Mouse (Mus musculus): ENCODE data around the gene Ppp1r12a.

Ppp1r12a gene

DNA sequence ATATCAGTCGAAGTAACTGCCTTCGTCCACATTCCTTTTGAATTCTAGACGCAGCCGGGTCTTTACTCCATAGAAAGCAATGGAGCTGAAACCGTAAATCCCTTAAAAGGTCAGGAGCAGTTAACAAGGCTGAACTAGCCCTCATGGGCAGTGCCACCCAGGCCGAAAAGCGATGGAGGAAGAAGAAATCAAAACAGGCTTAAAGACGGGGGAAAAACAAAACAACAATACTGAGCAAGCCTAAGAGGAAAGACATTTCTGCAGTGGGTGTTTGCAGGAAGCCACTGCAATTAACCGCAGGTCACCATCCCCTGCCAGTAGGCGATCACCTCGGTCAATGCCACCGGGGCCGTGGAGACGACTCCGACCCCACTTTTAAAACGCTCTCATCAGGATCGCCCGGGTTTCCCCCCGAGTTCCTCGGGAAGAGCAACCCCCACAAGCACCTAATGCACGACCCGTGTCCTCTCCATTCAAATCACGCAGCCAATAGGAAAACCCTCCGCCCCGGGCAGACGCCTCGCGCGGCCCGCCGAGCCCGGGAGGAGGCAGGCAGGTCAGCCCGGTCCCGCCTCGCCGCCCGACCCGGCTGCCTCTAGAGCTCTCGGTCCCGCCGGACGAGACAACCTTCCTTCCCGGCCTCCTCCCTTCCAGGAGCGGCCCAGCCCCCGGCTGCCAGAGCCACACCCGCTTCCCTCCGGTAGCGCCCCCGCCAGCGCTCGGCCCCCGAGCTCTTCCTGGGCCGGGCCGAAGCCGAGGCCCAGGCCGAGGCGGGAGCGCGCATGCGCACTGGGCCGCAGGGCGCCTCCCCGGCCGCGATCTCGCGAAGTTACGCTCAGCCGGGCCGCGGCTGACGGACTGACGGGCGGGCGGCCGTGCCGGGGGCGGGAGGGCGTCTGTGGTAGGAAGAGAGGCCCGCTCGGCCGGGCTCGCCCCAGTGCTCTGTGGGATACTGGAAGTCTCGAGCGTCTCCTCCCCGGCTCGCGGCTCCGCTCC lies at the start of gene Ppp1r12a:
Gene Ppp1r12a, plus strand, starts transcription at position 933 of the 996 bp plus-strand sequence.
- peak; percentile 98 for DNase-seq (ENCODE audit: inconsistent age in 2 of 2, low spot score in 1 of 2)

DNA sequence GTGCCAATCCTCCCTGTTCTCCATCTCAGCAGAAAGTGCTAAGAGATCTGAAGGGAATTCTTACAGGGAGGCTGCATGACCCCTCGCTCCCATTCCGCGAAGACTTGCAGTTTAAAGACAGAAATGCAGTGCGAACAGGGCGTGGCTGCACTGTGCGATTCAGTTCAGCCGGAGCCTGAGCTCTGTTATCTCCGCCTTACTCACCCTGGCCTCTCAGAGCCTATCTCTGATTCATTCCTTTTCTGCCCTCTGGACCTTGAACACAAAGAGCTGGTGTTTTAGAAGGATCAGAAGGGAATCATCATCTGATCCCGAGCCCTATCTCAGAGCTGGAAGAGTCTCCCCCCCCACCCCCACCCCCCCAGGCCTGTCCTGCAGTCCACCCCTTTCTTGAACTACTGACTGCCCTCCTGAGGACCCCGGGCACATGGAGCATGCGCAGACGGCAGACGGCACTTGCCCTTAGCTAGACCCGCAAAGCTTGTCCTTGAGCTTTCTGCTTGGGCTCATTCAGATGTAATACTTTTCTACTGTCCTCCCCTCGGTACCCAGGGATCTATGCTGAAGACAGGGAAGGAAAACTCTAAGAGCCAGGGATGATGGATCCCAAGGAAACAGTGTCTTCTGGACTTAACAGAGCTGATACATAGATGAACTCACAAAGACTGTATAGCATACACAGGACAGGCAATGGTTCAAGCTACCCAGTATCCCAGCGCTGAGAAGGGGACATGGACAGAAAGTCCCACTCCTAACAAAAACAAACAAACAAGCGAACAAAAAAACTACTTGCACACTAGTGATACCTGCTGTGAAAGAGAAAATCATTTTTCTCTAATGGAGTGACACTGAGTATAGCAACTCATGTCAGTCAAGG lies 48.4 kb upstream of the Ppp1r12a start:
- DNase-seq (ENCODE audit: inconsistent age in 2 of 2, low spot score in 1 of 2): peak; percentile 78 to 88

DNA sequence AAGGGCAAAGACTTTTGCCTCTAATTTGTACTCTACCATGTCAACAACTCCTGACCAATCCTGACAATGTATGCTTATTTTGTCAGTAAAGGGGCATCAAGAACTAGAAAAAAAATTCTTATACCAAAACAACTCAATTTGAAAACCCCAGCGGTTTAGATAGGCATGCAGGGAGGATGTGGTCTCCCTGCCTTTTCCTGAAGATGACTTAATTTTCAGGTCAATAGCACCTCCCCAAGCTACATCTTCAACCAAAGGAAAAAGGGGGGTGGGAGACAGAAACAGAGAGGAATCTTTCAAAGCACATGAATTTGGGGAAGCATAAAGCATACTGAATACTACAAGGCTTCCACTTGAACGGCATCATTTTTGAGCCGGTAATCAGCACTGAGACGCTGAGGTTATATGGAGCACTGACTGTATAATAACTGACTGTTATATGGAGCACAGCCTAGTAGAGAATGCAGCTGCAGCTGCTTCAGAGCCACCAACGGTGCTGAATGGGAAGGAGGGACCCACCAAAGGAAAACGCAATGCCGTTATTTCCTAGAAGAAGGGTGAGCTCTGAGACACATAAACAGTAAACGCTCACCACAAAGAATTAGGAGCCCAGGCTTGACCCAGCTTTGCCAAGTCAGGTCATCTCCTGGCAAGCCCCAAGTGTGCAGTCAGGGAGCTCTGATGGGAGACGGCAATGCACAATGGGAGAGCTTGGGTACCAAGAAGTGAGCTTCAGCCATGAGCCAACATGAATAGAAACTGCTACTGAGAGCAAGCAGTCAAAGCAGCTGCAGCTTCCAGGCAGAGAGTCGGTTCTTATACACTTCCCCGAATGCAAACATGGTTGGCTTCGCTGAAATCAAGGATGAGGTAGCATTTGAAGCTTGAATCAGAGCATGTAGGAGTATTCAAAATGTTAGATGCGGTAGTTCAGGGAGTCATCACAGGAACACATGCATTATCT lies 43.5 kb upstream of the Ppp1r12a start:
- no peak for DNase-seq (ENCODE audit: inconsistent age in 2 of 2, low spot score in 1 of 2)

DNA sequence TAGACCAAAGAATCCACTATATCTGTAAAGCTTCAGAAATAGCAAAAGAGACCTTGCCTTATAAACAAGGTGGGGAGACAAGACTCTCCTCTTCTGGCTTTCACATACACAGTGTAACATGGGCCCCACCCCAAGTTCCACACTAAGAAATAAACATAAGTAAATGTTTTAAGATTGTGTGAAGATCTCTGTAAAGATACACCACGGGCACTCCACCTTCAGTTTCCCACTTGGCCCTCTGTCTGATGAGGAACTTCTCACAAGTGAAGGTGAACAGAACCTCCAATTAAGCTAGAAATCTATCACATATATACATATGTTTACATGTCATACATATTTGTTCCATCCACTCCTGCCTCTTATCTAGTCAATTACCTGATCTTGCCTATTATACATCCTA lies 42.6 kb upstream of the Ppp1r12a start:
- no peak for DNase-seq (ENCODE audit: inconsistent age in 2 of 2, low spot score in 1 of 2)

DNA sequence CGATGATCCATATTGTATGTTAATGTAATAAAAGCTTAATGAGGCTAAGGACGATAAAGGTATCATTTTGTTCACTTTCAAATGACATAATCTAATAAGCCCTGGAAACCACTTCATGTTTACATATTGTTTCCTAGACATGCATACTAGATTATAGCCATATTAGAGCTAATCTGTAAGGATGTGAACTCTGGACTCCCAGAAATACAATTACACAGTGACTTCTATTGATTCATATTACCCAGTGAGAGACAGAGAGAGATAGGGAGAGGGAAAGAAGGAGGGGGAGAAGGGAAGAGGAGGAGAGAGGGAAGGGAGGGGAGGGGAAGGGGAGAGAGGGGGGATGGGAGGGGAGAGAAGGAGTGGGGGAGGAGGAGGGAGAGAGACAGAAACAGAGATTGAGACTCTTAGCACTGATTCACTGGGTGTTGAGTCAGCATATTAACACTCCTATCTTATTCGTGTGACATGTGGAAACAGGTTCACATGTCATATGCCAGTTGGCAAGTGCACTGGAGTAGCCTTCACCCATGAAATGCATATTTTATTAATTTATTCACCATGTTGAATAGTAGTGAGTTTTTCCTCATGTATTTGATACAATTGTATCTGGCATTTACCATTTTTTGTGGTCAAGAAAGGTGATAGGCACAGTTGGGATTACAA lies 36.9 kb upstream of the Ppp1r12a start:
- DNase-seq (ENCODE audit: inconsistent age in 2 of 2, low spot score in 1 of 2): no peak

DNA sequence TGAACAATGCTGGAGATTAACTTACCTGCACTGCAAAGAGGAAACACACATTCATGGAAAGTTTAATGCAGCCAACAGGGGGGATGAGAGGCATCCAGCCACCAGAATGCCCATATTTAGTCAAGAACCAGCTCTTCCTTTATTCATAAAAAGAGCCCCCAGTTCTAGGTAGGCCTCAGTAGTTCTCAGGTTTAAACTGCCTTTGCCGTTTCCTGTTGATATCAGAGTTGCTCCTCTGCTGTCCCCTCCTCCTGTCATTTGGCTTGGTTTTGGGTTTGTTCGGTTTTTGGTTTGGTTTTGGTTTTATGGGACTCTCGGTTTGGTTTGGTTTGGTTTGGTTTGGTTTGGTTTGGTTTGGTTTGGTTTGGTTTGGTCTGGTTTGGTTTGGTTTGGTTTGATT lies 32.8 kb upstream of the Ppp1r12a start:
- no peak for DNase-seq (ENCODE audit: inconsistent age in 2 of 2, low spot score in 1 of 2)

DNA sequence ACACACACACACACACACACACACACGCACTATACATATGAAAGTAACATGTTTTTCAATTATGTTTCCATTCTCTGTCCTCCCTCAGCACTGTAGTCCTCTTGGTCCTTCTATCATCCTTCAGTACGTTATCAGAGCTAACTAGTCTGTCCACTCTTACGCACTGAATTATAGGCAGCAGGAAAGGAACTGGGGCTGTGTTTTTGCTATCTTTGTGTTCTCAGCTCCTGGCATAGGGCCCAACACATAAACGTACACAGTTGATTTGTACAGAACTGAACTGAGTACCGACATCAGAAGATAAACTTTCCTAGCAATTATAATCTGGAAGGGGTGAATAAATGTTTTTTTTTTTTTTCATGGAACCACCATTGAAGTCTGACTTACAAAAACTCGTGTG lies 30.1 kb upstream of the Ppp1r12a start:
- DNase-seq (ENCODE audit: inconsistent age in 2 of 2, low spot score in 1 of 2): no peak

DNA sequence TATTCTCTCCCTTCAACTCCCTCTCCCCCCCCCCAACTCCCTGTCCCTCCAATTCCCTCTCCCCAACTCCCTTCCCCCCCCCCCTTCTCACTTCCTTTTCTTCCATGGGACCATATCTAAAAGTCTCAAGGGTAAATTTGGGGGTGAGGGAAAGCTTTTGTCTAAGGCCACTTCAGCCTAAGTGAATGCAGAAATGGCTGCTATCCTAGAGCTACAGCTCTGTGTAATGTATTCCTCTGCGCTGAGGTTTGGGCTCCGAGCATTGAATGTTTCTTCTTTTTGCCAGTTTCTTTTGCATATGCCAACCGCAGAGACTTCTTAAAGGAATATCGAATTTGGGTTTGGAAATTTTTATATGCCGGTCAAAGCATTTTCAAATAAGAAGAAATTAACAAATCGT lies 28.7 kb upstream of the Ppp1r12a start:
- DNase-seq (ENCODE audit: inconsistent age in 2 of 2, low spot score in 1 of 2): no peak

DNA sequence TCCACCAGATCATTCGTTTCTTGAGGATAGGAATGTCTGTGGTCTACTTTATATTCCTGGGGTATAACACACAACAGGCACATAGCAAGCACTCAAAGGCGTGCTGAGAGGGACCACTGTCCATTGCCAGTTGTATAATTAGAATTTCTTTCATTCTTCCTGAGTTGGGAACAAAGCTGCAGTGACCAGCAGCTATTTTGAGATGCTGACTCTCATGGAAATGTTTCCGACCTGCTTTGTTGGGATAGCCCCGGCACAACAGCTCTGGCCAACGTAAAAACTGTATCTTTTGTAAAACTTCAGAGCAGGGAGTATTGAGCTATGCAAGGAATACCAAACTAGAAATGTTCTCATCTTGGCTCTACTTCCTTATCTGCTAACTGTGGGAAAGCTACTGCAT lies 28.2 kb upstream of the Ppp1r12a start:
- no peak for DNase-seq (ENCODE audit: inconsistent age in 2 of 2, low spot score in 1 of 2)

DNA sequence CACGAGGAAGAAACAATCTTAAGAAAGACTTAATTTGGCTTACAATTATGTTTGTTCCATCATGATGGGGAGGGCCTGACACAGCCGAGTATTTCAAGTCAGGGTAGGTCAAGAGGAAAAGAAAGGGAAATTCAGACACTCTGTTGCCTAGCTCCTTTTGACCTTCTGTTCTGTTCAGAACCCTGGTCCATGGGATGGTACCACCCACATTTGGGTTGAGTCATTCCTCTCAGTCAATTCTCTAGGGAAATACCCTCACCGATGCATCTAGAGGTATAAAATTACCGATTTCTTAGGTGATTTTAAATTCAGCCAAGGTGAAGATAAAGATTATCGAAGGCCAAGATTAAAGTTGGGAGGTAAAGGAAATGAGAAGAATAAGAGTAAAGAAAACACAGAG lies 23.6 kb upstream of the Ppp1r12a start:
- no peak for DNase-seq (ENCODE audit: inconsistent age in 2 of 2, low spot score in 1 of 2)

DNA sequence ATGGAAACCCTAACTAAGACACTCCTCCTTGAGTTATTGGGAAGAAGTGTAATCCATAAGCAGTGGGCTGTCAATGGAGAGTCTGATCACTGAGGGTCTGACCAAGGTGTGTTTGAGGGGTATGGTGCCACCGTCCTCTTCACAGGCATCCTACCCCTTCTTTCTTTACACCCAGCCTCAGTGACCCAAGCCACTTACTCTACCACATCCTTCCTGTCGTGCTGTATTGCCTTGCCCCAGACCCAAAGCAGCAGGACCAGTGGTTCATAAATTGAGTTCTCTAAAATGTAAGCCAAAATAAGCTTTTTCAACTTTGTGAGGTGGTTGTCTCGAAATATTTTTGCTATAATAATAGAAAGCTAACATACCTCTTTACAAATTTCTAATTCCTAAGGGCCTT lies 22.2 kb upstream of the Ppp1r12a start:
- DNase-seq (ENCODE audit: inconsistent age in 2 of 2, low spot score in 1 of 2): no peak

DNA sequence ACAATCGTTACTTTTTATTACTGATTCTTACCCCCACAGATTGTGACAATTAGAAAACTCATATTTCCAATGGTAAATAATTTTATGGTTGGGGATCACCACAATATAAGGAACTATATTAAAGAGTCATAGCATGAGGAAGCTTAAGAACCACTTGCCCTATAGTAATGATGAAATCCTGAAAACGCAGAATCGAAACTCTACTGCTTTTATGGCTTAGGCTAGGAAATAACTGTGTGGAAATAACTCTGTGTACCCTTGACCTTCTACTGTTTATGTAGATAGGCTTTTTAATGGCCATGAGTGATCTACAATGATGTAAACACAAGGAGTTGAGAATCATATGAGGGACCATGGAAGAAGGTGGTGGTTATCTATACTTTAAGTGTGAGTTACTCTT lies 21.3 kb upstream of the Ppp1r12a start:
- DNase-seq (ENCODE audit: inconsistent age in 2 of 2, low spot score in 1 of 2): no peak

DNA sequence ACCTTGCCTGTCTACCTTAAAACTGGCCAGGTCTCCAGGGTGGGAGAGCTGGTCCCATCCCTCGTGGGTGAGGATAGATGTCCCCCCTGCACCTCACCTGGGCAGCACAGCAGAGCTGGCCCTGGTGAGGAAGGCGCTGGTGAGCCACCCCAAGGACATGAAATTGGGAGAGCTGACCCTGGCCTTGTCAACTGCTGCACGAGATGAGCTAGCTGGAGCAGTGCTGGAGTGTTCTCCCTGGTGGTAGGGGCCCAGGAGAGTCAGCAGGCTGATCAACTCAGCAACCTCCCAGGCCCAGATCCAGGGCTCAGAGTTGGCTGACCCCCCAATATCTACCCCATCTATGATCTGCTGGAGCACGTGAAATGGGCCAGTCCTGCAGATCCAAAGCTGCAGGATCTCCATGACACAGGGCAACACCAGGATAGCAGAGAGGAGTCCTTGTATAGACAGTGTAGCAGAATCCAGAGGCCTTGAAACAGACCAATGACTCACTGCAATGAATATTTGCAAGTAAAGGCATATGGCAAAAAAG lies 17.9 kb upstream of the Ppp1r12a start:
- peak; percentile 85 to 96 for DNase-seq (ENCODE audit: inconsistent age in 2 of 2, low spot score in 1 of 2)

DNA sequence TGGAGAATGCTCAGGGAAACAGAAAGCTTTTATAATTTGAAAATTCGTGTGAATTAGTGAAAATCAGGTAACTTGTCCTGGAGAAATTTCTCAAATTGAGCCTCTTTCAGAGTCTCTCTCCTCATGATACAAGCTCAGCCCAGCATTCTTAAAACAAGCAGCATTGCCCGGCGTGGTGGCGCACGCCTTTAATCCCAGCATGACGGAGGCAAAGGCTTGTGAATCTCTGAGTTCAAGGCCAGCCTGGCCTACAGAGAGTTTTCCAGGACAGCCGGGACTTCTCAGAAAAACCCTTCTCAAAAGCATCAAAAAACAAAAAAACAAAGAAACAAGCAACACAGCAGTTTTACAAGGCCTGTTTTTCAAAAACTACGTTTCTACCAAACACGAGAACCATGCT lies 16.3 kb upstream of the Ppp1r12a start:
- peak; percentile 40 to 77 for DNase-seq (ENCODE audit: inconsistent age in 2 of 2, low spot score in 1 of 2)

DNA sequence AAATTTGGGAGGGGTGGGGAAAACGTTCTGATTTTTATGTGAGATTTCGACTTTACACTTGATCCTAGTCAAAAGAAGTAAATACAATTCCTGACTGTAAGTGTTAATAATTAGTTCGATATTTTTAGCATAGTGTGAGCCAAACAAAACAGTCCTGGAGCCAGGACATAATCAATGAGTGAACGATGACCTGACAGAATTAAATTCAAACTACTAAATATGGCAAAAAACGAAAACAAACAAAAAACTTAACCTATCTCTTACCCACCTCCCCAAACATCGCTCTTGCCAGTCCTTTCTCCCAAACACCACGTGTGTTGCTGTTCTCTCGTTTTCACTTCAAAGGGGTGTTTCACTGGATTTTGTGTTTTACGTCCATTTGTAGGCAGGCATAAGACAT lies 15.0 kb upstream of the Ppp1r12a start:
- no peak for DNase-seq (ENCODE audit: inconsistent age in 2 of 2, low spot score in 1 of 2)

DNA sequence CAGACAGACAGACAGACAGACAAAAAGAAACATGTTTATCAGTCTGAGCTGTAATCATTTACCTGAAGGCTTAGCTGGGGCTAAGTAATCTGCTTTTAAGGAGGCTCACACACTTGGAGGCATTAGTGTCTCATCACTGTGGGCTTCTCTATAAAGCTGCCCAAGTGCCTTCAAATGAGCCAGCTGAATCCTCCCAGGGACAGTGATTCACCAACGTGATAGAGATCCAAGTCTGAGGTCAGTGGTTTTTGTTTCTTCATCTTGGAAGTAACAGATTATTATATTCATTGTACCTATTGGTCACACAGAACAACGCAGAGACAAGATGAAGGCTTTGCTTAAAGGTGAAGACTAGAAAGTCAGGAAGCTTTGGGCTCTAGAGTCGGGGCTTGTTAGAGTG lies 8.7 kb upstream of the Ppp1r12a start:
- DNase-seq (ENCODE audit: inconsistent age in 2 of 2, low spot score in 1 of 2): peak; percentile 32 to 81

DNA sequence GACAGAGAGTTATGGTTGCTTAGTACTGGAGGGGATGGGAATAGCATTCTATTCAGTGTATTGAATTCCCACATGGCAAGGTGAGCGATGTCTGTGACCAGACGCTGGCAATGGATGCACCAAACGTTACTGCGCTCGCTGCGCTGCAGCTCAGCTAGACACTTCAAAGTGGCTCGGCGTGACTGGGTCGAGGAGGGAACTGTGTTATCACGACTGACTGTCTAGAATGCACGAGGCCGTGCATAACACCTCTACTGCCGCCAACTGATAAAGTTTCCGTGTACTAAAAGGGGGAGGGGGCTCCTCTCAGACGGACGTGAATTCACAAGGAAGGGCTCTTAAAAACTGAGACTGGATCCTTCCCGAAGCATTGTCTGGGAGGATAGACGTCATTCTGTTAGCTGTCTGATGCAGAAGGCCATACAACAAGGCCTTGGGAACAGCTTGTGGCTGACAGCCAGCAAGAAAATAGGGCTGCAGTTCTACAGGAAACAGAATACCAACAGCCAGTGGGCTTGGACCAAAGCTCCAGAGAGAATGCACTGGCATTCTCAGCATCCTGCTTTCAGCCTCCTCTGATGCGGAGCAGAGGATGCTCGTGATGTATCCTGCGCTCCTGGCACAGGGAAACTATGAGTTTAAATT lies 6.8 kb upstream of the Ppp1r12a start:
- peak; percentile 70 to 88 for DNase-seq (ENCODE audit: inconsistent age in 2 of 2, low spot score in 1 of 2)

DNA sequence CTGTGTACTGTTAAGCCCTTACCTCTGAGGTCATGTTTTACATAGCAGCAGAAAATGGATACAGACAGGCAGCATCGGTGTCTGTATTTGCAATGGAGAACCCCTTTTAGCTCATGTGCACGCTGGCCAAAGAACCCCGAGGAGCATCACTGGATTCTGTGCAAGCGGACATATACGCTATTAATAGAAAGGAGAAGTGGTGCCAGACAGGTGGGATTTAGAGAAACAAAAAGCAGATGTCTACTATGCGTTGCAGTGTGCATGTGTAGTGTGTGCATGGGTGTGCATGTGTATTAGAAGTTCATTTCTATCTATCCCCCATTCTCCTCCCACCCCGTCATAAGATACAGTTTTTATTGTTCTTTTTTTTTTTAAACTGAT lies 6.3 kb upstream of the Ppp1r12a start:
- no peak for DNase-seq (ENCODE audit: inconsistent age in 2 of 2, low spot score in 1 of 2)

DNA sequence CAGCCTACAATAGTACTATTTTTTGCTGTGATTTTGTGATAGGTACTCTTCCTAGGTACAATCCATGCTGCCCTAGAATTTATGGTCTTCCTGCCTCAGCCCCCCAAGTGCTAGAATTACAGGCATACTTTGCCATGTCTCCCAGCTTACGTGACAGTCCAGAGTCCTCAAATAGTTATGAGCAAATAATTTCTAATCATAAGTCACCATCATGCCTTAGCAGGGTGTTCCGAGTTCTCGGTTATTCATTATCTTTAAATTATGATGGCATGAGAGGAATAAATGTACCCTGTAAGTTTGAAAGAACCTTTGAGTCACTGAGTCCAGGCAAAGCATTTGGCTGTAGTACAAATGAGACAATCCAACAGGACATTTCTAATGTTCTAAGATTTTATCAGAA lies 5.9 kb upstream of the Ppp1r12a start:
- no peak for DNase-seq (ENCODE audit: inconsistent age in 2 of 2, low spot score in 1 of 2)
